Mouse (Mus musculus) hindbrain, embryonic 14.5 days (tissue): ENCODE measurements at regions not wholly inside any gene's neighbourhood (a gene's known extent, or its start where the extent isn't known, plus 50 kb on each side); places are given as distances from the start of the nearest gene placed in this dataset.

Experiments used
- ATAC-seq: fragments of 200-750 bp; cut with Nextera tagmentation; 2 replicates; pipeline ENCODE4 v1.8.0; 2017; ENCODE audit warnings: moderate number of reproducible peaks, mild to moderate bottlenecking, moderate TSS enrichment, moderate library complexity; ENCODE audit not compliant: low FRiP score
- DNase-seq: peaks from one replicate; pipeline ENCODE4 v3.0.0-alpha.2; 2015; ENCODE audit warnings: low spot score
- H3K27ac ChIP-seq: fragments of 300-500 bp; sonication (generic); 2 replicates; pipeline ENCODE4 v1.5.1; 2014; ENCODE audit warnings: mild to moderate bottlenecking, moderate library complexity
- H3K27me3 ChIP-seq: fragments of 300-500 bp; sonication (generic); 2 replicates; pipeline ENCODE4 v1.6.1; 2014; ENCODE audit warnings: mild to moderate bottlenecking, low read length, mixed read lengths; ENCODE audit not compliant: control insufficient read depth, insufficient read depth
- H3K36me3 ChIP-seq: fragments of 300-500 bp; sonication (generic); replicated peaks from 2 replicates; pipeline ENCODE4 v1.6.1; 2014; ENCODE audit not compliant: control insufficient read depth, insufficient read depth
- H3K4me1 ChIP-seq: fragments of 300-500 bp; sonication (generic); replicated peaks from 2 replicates; pipeline ENCODE4 v1.6.1; 2014; ENCODE audit warnings: antibody characterized with exemption, low read length, mixed read lengths; ENCODE audit not compliant: control insufficient read depth, insufficient read depth
- H3K4me2 ChIP-seq: fragments of 300-500 bp; sonication (generic); replicated peaks from 2 replicates; pipeline ENCODE4 v1.6.1; 2014; ENCODE audit warnings: mild to moderate bottlenecking, moderate library complexity
- H3K4me3 ChIP-seq: fragments of 300-500 bp; sonication (generic); replicated peaks from 2 replicates; pipeline ENCODE4 v1.5.1; 2014; ENCODE audit warnings: mild to moderate bottlenecking, low read length
- H3K9ac ChIP-seq: fragments of 300-500 bp; sonication (generic); 2 replicates; pipeline ENCODE4 v1.6.1; 2014
- H3K9me3 ChIP-seq: fragments of 300-500 bp; sonication (generic); 2 replicates; pipeline ENCODE4 v1.6.1; 2016; ENCODE audit warnings: low read length; ENCODE audit not compliant: control insufficient read depth
- WGBS: fragments of 180-500 bp; shearing (Covaris S2); extraction: QIAGEN DNeasy Blood & Tissue Kit; methylation state at CpG from one replicate; pipeline ENCODE4 v1.1.7; 2014; 5-methylcytosine and 5-hydroxymethylcytosine counted together

GRCm38 (mm10) chrX:99318141-99318540 is 152.9 kb downstream of the Pja1 start:
- Histone ChIP-seq H3K4me1 (no peaks in the 10 kb centered on the region), H3K27me3 (0 out of 2 replicates have a peak, but pooled peaks cover 5% of the 10 kb centered on the region), H3K4me2 (no peak overlapping the region), H3K4me3 (no peak overlapping the region), H3K9ac (no peak overlapping the region), H3K27ac (no peak overlapping the region), H3K36me3 (no peaks in the 10 kb centered on the region), H3K9me3 (no peaks in the 10 kb centered on the region)
- 79% methylated on average over 8 of the region's 8 CpGs for WGBS
- no peak for ATAC-seq
- DNase-seq, result no peak

- no peaks in the 10 kb centered on the region for H3K4me1 ChIP-seq
- no peak overlapping the region for H3K27ac ChIP-seq
- H3K9ac ChIP-seq, result no peak overlapping the region
- H3K9me3 ChIP-seq, result no peaks in the 10 kb centered on the region
- ATAC-seq, result no peak
- no peak overlapping the region for H3K4me2 ChIP-seq
- no peak overlapping the region for H3K4me3 ChIP-seq
- H3K36me3 ChIP-seq, result no peaks in the 10 kb centered on the region
- H3K27me3 ChIP-seq, result 0 out of 2 replicates have a peak, but pooled peaks cover 5% of the 10 kb centered on the region
- 87% methylated on average over 10 of the region's 10 CpGs for WGBS
- no peak for DNase-seq
These were observed 153.3 kb downstream of the Pja1 start for GRCm38 (mm10) chrX:99317736-99318135.

- Histone ChIP-seq H3K27ac (no peak overlapping the region), H3K27me3 (0 out of 2 replicates have a peak, but pooled peaks cover 5% of the 10 kb centered on the region), H3K4me2 (no peak overlapping the region), H3K4me1 (no peaks in the 10 kb centered on the region), H3K9ac (no peak overlapping the region), H3K4me3 (no peak overlapping the region), H3K36me3 (no peaks in the 10 kb centered on the region), H3K9me3 (no peaks in the 10 kb centered on the region)
- ATAC-seq (no peak), DNase-seq (no peak)
- WGBS, result 65% methylated on average over 4 of the region's 4 CpGs
These were observed 154.5 kb downstream of the Pja1 start for GRCm38 (mm10) chrX:99316410-99317056.

- no peak overlapping the region for H3K4me3 ChIP-seq
- H3K9ac ChIP-seq, result no peak overlapping the region
- H3K9me3 ChIP-seq, result no peaks in the 10 kb centered on the region
- no peak overlapping the region for H3K27ac ChIP-seq
- H3K36me3 ChIP-seq, result no peaks in the 10 kb centered on the region
- ATAC-seq (no peak), DNase-seq (no peak)
- 41% methylated on average over 6 of the region's 6 CpGs for WGBS
- H3K4me2 ChIP-seq, result no peak overlapping the region
- H3K27me3 ChIP-seq, result peaks cover 34% of the 10 kb centered on the region
- no peaks in the 10 kb centered on the region for H3K4me1 ChIP-seq
These were observed 163.2 kb downstream of the Efnb1 start for GRCm38 (mm10) chrX:99299110-99299509.

- Histone ChIP-seq H3K27ac (no peak overlapping the region), H3K36me3 (no peaks in the 10 kb centered on the region), H3K9ac (no peak overlapping the region), H3K4me2 (no peak overlapping the region), H3K27me3 (peaks cover 39% of the 10 kb centered on the region), H3K4me3 (no peak overlapping the region), H3K4me1 (no peaks in the 10 kb centered on the region), H3K9me3 (no peaks in the 10 kb centered on the region)
- WGBS, result 68% methylated on average over 8 of the region's 8 CpGs
- DNase-seq, result no peak
- no peak for ATAC-seq
These were observed 158.8 kb downstream of the Efnb1 start for GRCm38 (mm10) chrX:99294726-99295125.

GRCm38 (mm10) chrX:99293967-99294366 is 158.0 kb downstream of the Efnb1 start:
- H3K9ac ChIP-seq, result no peak overlapping the region
- H3K36me3 ChIP-seq, result no peaks in the 10 kb centered on the region
- no peaks in the 10 kb centered on the region for H3K4me1 ChIP-seq
- H3K4me2 ChIP-seq, result no peak overlapping the region
- 70% methylated on average over 6 of the region's 6 CpGs for WGBS
- H3K4me3 ChIP-seq, result no peak overlapping the region
- DNase-seq (no peak), ATAC-seq (no peak)
- H3K27me3 ChIP-seq, result peaks cover 45% of the 10 kb centered on the region
- no peak overlapping the region for H3K27ac ChIP-seq
- H3K9me3 ChIP-seq, result no peaks in the 10 kb centered on the region

- no peak for DNase-seq
- H3K27me3 ChIP-seq, result peaks cover 54% of the 10 kb centered on the region
- H3K4me1 ChIP-seq, result no peaks in the 10 kb centered on the region
- H3K9ac ChIP-seq, result no peak overlapping the region
- H3K4me2 ChIP-seq, result no peak overlapping the region
- WGBS, result 43% methylated on average over 11 of the region's 11 CpGs
- no peaks in the 10 kb centered on the region for H3K9me3 ChIP-seq
- H3K27ac ChIP-seq, result no peak overlapping the region
- no peak for ATAC-seq
- H3K4me3 ChIP-seq, result no peak overlapping the region
- no peaks in the 10 kb centered on the region for H3K36me3 ChIP-seq
These were observed 156.8 kb downstream of the Efnb1 start for GRCm38 (mm10) chrX:99292758-99293157.

- no peak overlapping the region for H3K27ac ChIP-seq
- no peaks in the 10 kb centered on the region for H3K36me3 ChIP-seq
- H3K4me1 ChIP-seq, result no peaks in the 10 kb centered on the region
- WGBS, result 46% methylated on average over 5 of the region's 5 CpGs
- H3K4me3 ChIP-seq, result no peak overlapping the region
- H3K9ac ChIP-seq, result no peak overlapping the region
- DNase-seq, result no peak
- no peak overlapping the region for H3K4me2 ChIP-seq
- peaks cover 59% of the 10 kb centered on the region for H3K27me3 ChIP-seq
- H3K9me3 ChIP-seq, result no peaks in the 10 kb centered on the region
- no peak for ATAC-seq
These were observed 156.0 kb downstream of the Efnb1 start for GRCm38 (mm10) chrX:99291965-99292364.

- DNase-seq, result no peak
- no peak overlapping the region for H3K4me2 ChIP-seq
- no peaks in the 10 kb centered on the region for H3K9me3 ChIP-seq
- peak; percentile 76 for ATAC-seq
- no peaks in the 10 kb centered on the region for H3K36me3 ChIP-seq
- no peak overlapping the region for H3K4me3 ChIP-seq
- WGBS, result 33% methylated on average over 8 of the region's 10 CpGs
- H3K9ac ChIP-seq, result no peak overlapping the region
- peaks cover 55% of the 10 kb centered on the region for H3K27me3 ChIP-seq
- H3K27ac ChIP-seq, result no peak overlapping the region
- no peaks in the 10 kb centered on the region for H3K4me1 ChIP-seq
These were observed 155.6 kb downstream of the Efnb1 start for GRCm38 (mm10) chrX:99291423-99291963.
